Mouse (Mus musculus): ENCODE results near the gene Ttc33. TPM values are rescaled to one million over a fixed set of nuclear protein-coding genes. Genes with fewer than 3 reads are reported as not detected.

The Ttc33 gene
- polyA plus RNA-seq, 1 experiment, result 29.0 TPM

DNA sequence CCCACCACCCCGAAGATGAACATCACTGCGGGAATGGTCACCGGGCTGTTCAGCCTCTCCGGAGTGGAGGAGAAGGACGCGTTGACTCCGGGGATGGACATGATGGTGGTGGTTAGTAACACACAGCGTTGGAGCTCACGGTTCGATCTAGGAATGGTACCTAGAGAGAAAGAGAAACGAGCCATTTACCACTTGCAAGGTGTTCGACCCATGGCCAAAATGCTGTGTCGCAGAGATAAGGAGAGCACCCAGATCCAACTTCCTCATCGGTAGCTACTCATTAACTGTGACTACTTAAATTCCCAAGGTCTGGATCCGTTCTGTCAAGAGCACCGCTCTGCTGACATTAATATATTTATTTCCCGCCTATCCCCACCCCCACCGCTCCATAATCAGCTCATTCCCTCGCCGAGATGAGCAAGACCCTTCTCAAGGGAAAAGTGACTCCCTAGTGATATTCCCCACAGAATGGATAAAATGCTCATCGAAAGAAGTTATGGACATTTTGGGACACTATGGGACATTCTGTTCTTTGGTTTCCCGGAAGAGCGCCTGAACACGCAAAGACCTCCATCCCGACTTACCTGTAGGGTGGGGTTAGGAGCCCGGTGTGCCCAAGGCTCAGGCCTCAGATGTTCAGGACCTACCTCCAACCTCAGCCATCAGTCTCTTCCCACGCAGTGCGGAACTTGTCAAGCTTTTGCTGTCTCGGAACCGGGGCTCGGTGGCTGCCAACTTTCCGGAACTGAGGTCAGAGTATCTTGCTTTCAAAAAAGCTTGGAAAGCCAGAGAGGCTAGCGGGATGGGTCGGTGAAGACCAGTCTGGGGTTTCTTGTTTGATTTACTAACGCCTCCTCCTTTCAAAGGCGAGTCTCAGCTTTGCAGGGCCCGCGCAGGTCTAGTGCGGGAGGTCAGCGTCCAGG lies 58.0 kb downstream of the Ttc33 start:
- TF ChIP-seq CTCF (IDR thresholded peaks at IDR 0.05; ENCODE audit: borderline replicate concordance, extremely low read depth, insufficient read depth, insufficient read length), result no peak
- TF ChIP-seq POLR2A (IDR thresholded peaks at IDR 0.05; ENCODE audit: borderline replicate concordance, extremely low read depth, insufficient read depth, insufficient read length, poor library complexity, severe bottlenecking), result no peak
- DNase-seq (ENCODE audit: low read depth), result peak; percentile 7

DNA sequence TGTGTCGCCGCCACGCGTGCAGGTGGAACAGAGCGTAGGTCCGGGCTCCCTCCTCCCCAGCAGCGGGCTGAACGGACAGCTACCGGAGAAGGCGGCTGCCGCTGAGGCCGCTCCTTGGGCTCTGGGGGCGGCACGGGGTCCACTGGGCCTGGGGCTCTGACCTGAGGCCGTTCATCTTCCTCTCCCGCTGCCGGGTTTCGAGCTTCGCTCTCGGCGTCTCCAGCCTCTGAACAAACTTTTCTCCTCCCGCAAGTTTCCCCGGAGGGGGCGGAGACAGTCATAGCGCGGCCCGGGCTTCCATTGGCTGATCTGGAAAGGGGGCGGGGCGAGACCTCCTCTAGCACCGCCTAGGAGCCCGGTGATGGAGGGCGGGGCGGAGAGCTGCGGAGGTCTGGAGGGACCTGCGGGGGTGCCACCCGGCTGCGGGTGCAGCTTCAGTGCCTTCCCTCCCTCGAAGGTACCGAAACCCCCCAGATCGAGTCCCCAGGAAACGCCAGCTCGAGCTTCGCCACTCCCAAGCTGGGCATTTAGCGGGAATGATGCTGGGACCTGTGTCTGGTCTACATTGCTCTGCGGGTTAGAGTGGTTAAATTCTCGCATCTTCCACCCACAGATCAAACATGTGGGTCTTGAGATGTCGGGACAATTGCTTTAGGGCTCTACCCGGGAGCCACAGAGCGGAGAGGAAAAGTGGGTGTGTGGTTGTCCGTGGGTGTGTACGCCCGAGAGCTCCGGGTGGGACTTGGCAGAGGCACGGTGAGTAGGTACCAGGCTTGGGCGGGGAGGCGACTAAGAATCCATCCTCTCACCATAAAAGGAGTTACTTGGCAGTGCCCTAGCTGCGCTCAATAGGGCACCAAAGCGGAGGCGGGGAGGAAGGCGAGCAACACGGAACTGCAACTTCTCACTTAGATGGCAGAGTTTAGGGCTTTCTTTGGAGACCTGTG lies 58.9 kb downstream of the Ttc33 start, which contains the start of gene Ptger4:
Gene Ptger4 (minus strand): TSS at position 229 of the 947 bp plus-strand sequence.
- TF ChIP-seq CTCF (IDR thresholded peaks at IDR 0.05; ENCODE audit: borderline replicate concordance, extremely low read depth, insufficient read depth, insufficient read length) (no peak), POLR2A (IDR thresholded peaks at IDR 0.05; ENCODE audit: borderline replicate concordance, extremely low read depth, insufficient read depth, insufficient read length, poor library complexity, severe bottlenecking) (no peak)
- DNase-seq (ENCODE audit: low read depth), result peak; percentile 91

DNA sequence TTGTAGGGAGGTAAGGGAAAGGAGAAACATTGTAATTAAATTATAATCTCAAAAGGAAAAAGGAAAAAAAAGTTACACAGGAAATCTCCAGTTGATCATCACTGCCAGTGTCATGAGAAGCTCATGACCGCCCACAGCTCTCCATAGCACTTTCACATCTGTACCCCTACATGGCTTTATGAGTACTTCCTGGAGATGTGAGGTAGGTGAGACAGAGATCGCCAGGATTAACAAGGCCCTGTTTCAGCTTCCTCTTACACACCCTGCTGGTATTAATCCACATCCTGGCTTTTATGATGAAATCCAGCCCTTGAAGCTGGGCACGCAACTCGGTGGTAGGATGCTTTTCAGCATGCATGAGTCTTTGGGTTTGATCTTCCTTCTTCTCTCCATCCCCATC lies 64.9 kb downstream of the Ttc33 start:
- no peak for TF ChIP-seq POLR2A (IDR thresholded peaks at IDR 0.05; ENCODE audit: borderline replicate concordance, extremely low read depth, insufficient read depth, insufficient read length, poor library complexity, severe bottlenecking)
- TF ChIP-seq CTCF (IDR thresholded peaks at IDR 0.05; ENCODE audit: borderline replicate concordance, extremely low read depth, insufficient read depth, insufficient read length), result no peak
- no peak for DNase-seq (ENCODE audit: low read depth)

DNA sequence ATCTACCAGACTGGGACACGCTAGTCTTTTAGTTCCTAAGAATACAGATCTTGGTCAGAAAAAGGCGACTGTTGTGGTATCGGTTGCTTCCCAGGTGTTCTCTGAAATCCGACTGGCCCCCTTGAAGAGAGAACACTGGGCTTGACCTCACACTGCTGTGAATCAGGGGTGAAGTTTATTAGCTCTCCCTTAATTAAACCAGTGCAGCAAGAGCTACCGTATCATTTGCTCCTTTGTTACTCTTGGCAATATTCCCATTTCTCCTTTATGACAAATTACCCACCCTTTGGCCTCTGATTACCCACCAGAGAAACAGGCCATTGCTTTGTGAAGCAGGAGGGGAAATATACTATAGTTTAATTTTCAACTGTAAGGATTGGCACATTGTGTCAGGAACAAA lies 74.9 kb downstream of the Ttc33 start:
- DNase-seq (ENCODE audit: low read depth), result peak; percentile 71
- TF ChIP-seq POLR2A (IDR thresholded peaks at IDR 0.05; ENCODE audit: borderline replicate concordance, extremely low read depth, insufficient read depth, insufficient read length, poor library complexity, severe bottlenecking) (no peak), CTCF (IDR thresholded peaks at IDR 0.05; ENCODE audit: borderline replicate concordance, extremely low read depth, insufficient read depth, insufficient read length) (no peak)

DNA sequence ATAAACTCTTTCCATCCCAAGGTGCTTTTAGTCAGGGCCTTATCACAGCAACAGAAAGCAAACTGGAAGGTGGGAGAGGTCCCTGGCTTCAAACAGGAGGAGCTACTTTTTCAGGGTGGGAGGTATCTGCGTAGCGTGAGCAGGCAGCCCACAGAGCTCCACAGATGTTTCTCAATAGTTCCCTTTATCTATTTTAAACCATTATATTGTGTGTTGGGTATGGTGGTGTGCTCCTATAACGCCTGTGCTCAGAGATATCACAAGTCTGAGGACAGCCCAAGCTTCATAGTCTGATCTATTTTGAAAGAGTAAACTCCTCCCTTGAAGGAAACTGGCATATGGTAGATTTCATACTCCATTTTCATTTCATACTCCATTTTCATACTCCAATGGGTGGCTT lies 75.7 kb downstream of the Ttc33 start:
- no peak for DNase-seq (ENCODE audit: low read depth)
- TF ChIP-seq CTCF (IDR thresholded peaks at IDR 0.05; ENCODE audit: borderline replicate concordance, extremely low read depth, insufficient read depth, insufficient read length) (no peak), POLR2A (IDR thresholded peaks at IDR 0.05; ENCODE audit: borderline replicate concordance, extremely low read depth, insufficient read depth, insufficient read length, poor library complexity, severe bottlenecking) (no peak)

DNA sequence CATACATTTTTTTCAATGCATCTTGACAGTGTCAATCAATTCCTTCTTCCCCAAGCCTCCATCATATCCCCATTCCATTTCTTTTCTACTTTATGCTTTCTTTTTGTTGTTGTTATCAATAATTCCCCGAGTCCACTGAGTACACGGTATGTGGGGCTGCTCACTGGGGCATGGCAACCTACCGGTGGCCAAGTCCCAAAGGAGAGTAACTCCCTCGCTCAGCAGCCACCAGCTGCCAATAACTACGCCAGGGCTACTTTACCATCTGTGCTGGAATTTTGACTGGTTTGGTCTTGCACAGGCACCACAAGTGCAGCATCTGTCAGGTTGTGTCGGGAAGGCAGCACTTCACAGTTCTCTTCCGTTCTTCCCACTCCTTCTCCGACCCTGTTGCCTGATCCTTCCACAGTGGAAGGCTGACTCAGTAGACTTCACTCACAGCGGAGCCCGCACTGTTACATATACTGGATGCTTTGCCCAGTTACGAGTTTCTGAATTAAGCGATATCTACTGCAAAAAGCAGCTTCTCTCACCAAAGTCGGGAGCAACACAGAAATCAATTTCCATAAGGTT lies 76.9 kb downstream of the Ttc33 start:
- TF ChIP-seq CTCF (IDR thresholded peaks at IDR 0.05; ENCODE audit: borderline replicate concordance, extremely low read depth, insufficient read depth, insufficient read length), result no peak
- no peak for TF ChIP-seq POLR2A (IDR thresholded peaks at IDR 0.05; ENCODE audit: borderline replicate concordance, extremely low read depth, insufficient read depth, insufficient read length, poor library complexity, severe bottlenecking)
- no peak for DNase-seq (ENCODE audit: low read depth)

DNA sequence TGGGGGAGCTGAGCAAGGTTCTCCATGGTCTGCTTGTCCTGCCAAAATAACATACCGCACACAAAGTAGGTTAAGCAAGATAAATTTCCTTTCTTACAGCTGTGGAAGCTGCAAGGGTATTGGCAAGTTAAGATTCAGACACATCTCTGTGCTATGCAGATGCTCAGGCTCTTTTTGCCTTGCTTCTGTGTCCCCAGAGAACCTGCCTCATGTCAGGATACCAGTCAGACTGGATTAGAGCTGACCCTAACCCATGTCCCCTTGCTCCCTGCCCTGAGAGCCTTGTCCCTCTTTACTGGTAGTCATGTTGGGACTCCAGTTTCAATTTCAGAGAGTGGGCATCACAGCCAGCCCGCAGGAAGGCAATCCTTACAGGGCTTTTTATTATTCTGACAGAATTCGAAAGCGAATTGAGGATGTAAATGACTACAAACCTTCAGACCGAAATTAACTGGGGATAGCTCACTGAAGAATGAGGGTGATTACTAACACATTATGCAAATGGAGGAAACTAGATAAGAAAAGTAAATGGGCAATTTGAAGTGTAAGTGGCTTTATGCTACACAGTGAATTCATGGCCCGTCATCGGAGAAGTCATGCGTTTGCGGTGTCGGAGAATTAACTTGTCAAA lies 77.7 kb downstream of the Ttc33 start:
- no peak for TF ChIP-seq CTCF (IDR thresholded peaks at IDR 0.05; ENCODE audit: borderline replicate concordance, extremely low read depth, insufficient read depth, insufficient read length)
- no peak for TF ChIP-seq POLR2A (IDR thresholded peaks at IDR 0.05; ENCODE audit: borderline replicate concordance, extremely low read depth, insufficient read depth, insufficient read length, poor library complexity, severe bottlenecking)
- DNase-seq (ENCODE audit: low read depth), result peak; percentile 57

DNA sequence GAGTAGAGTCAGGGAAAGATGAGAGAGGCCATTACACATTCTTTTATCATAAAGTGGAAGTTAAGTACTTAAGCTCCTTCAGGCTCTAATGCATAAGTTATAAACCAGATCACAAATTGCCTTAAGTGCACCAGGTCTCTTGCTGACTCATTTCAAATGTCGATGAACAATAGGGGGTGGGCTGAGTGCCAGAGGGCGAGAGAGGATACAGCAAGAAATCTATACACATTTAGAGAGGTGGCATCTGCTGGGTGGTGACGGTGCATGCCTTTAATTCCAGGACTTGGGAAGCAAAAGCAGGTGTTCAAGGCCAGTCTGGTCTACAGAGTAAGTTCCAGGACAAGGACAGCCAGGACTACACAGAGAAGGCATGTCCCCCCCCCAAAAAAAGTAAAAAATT lies 80.8 kb downstream of the Ttc33 start:
- TF ChIP-seq CTCF (IDR thresholded peaks at IDR 0.05; ENCODE audit: borderline replicate concordance, extremely low read depth, insufficient read depth, insufficient read length) (no peak), POLR2A (IDR thresholded peaks at IDR 0.05; ENCODE audit: borderline replicate concordance, extremely low read depth, insufficient read depth, insufficient read length, poor library complexity, severe bottlenecking) (no peak)
- peak; percentile 42 for DNase-seq (ENCODE audit: low read depth)

Other genes starting within 250 kb of the Ttc33 start
- 0.14 and 0.20 TPM in 2 replicates for gene C7, start 121.8 kb upstream of the Ttc33 start, polyA plus RNA-seq (2012; rRNA removed)
- gene Card6, start 77.0 kb upstream of the Ttc33 start, polyA plus RNA-seq (2012; rRNA removed), result 0.48 and 0.70 TPM in 2 replicates
- 979 and 999 TPM in 2 replicates for gene Rpl37, start 68.9 kb upstream of the Ttc33 start, polyA plus RNA-seq (2012; rRNA removed)
- 11.5 and 14.4 TPM in 2 replicates for gene Prkaa1, start 41.7 kb upstream of the Ttc33 start, polyA plus RNA-seq (2012; rRNA removed)
- gene Ptger4, start 58.7 kb downstream of the Ttc33 start, polyA plus RNA-seq (2012; rRNA removed), result 0.76 and 1.2 TPM in 2 replicates

All from brain, embryonic 14.5 days (tissue).